Mouse (Mus musculus): Measurements from ENCODE around the gene Hoxc6.

GRCm38 (mm10) chr15:102999955-103000354, 1.9 kb downstream of the Hoxc6 start:
- TF ChIP-seq CTCF (IDR thresholded peaks at IDR 0.05; ENCODE audit: low read depth, low read length): no peak
- no peak for TF ChIP-seq TAL1 (conservative IDR thresholded peaks at IDR 0.05; ENCODE audit: low read depth, low read length)
- no peak for TF ChIP-seq GATA2 (IDR thresholded peaks at IDR 0.05; ENCODE audit: borderline replicate concordance, low read depth, low read length)
- TF ChIP-seq POLR2AphosphoS5 (IDR thresholded peaks at IDR 0.05; ENCODE audit: insufficient replicate concordance, low read depth, low read length): no peak; the same call in 1 of the 2 replicates
- TF ChIP-seq GATA1 (IDR thresholded peaks at IDR 0.05; ENCODE audit: borderline replicate concordance, low read length): no peak
